Mouse (Mus musculus) fibroblast of lung, adult 2 months (primary cell): ENCODE results near the gene Syvn1.
"Not testable (repeated sequence)": the region's sequence is repeated elsewhere in the genome, so short reads cannot be mapped to it uniquely, and the experiment has no call there.

Experiments
- DNase-seq: peaks from one replicate; pipeline ENCODE4 v3.0.0-alpha.2; 2011; ENCODE audit warnings: low read depth

Syvn1 gene

GRCm38 (mm10) chr19:6040002-6040401 lies 6.4 kb upstream of the Syvn1 start:
- no peak for DNase-seq

GRCm38 (mm10) chr19:6042293-6042692 lies 4.1 kb upstream of the Syvn1 start:
- DNase-seq: no peak

GRCm38 (mm10) chr19:6044102-6044501 lies 2.3 kb upstream of the Syvn1 start:
- not testable (repeated sequence) for DNase-seq

- no peak for DNase-seq
Measured at GRCm38 (mm10) chr19:6045366-6046293, 746 bp upstream of the Syvn1 start.

GRCm38 (mm10) chr19:6047154-6047898 lies 950 bp downstream of the Syvn1 start:
- DNase-seq: no peak

- no peak for DNase-seq
Measured at GRCm38 (mm10) chr19:6047899-6048166, 1.5 kb downstream of the Syvn1 start.

- DNase-seq: no peak
Measured at GRCm38 (mm10) chr19:6048681-6049410, 2.5 kb downstream of the Syvn1 start.

- DNase-seq: no peak
Measured at GRCm38 (mm10) chr19:6052516-6052915, 6.1 kb downstream of the Syvn1 start.

GRCm38 (mm10) chr19:6054296-6054695 lies 7.9 kb downstream of the Syvn1 start:
- DNase-seq: no peak

- no peak for DNase-seq
Measured at GRCm38 (mm10) chr19:6056696-6057095, 10.3 kb downstream of the Syvn1 start.

- peak; percentile 91 for DNase-seq
Measured at GRCm38 (mm10) chr19:6057313-6058096, 11.1 kb downstream of the Syvn1 start, which contains the start of the genes Mrpl49 and Fau. TSS of gene Mrpl49 (minus strand) at chr19:6057785. TSS of gene Fau (plus strand) at chr19:6057844.

GRCm38 (mm10) chr19:6058513-6058912 lies 12.1 kb downstream of the Syvn1 start:
- no peak for DNase-seq

GRCm38 (mm10) chr19:6058966-6059365 lies 12.6 kb downstream of the Syvn1 start:
- DNase-seq: no peak

GRCm38 (mm10) chr19:6061021-6061533 lies 14.7 kb downstream of the Syvn1 start, which contains the start of gene Znhit2:
TSS of gene Znhit2 (plus strand) at chr19:6061192.
- DNase-seq: peak; percentile 91

- no peak for DNase-seq
Measured at GRCm38 (mm10) chr19:6061641-6062302, 15.4 kb downstream of the Syvn1 start.

GRCm38 (mm10) chr19:6062418-6062817 lies 16.0 kb downstream of the Syvn1 start:
- no peak for DNase-seq

- no peak for DNase-seq
Measured at GRCm38 (mm10) chr19:6063081-6063480, 16.7 kb downstream of the Syvn1 start.

GRCm38 (mm10) chr19:6066571-6066970 lies 20.2 kb downstream of the Syvn1 start:
- no peak for DNase-seq

- DNase-seq: no peak
Measured at GRCm38 (mm10) chr19:6067011-6067723, 20.8 kb downstream of the Syvn1 start.
